Mouse (Mus musculus) MEL (cell line): ENCODE measurements at regions not wholly inside any gene's neighbourhood (a gene's known extent, or its start where the extent isn't known, plus 50 kb on each side); places are given as distances from the start of the nearest gene placed in this dataset.

Experiments
- DNase-seq: peaks from one replicate; pipeline ENCODE4 v3.0.0; 2011; ENCODE audit warnings: low read depth, low spot score
- H3K27ac ChIP-seq: 2 replicates; pipeline ENCODE4 v1.5.1; 2012; ENCODE audit warnings: low read depth, mild to moderate bottlenecking, control low read depth, low read length, moderate library complexity; ENCODE audit not compliant: control insufficient read depth
- H3K27me3 ChIP-seq, 2 experiments: fragments of 150-350 bp in 1 of 2; sonication (generic) in 1 of 2; 2 replicates each; pipeline ENCODE4 v1.6.1; 2012; ENCODE audit warnings: low read length in 2 of 2, mild to moderate bottlenecking in 2 of 2, improper control_type of control experiment in 1 of 2, moderate library complexity in 1 of 2; ENCODE audit not compliant: insufficient read depth in 2 of 2, control insufficient read depth in 1 of 2
- H3K36me3 ChIP-seq, 2 experiments: 2 replicates each; pipeline ENCODE4 v1.6.1; 2012 to 2014; ENCODE audit warnings: low read length in 2 of 2, improper control_type of control experiment in 1 of 2, inconsistent platforms in 1 of 2, mild to moderate bottlenecking in 1 of 2; ENCODE audit not compliant: insufficient read depth in 2 of 2, control insufficient read depth in 1 of 2
- H3K4me1 ChIP-seq, 2 experiments: fragments of 150-350 bp in 1 of 2; sonication (generic) in 1 of 2; 2 replicates each; pipeline ENCODE4 v1.6.1; 2012; ENCODE audit warnings: low read length in 2 of 2, improper control_type of control experiment in 1 of 2, mild to moderate bottlenecking in 1 of 2; ENCODE audit not compliant: insufficient read depth in 2 of 2, control insufficient read depth in 1 of 2
- H3K4me3 ChIP-seq, 2 experiments: fragments of 150-350 bp in 1 of 2; sonication (generic) in 1 of 2; 2 replicates each; pipeline ENCODE4 v1.5.1; 2012; ENCODE audit warnings: low read depth in 2 of 2, low read length in 2 of 2, mild to moderate bottlenecking in 2 of 2, moderate library complexity in 2 of 2, control low read depth in 1 of 2, improper control_type of control experiment in 1 of 2; ENCODE audit not compliant: control insufficient read depth in 1 of 2, insufficient read depth in 1 of 2
- H3K79me2 ChIP-seq: 2 replicates; pipeline ENCODE4 v1.6.1; 2012; ENCODE audit warnings: mild to moderate bottlenecking, low read length, moderate library complexity; ENCODE audit not compliant: control insufficient read depth, poor library complexity, insufficient read depth
- H3K9ac ChIP-seq: 2 replicates; pipeline ENCODE4 v1.6.1; 2012; ENCODE audit warnings: low read depth, mild to moderate bottlenecking, control low read depth, low read length, moderate library complexity; ENCODE audit not compliant: control insufficient read depth, poor library complexity, severe bottlenecking
- H3K9me3 ChIP-seq: fragments of 150-350 bp; sonication (generic); replicated peaks from 2 replicates; pipeline ENCODE4 v1.6.1; 2012; ENCODE audit warnings: mild to moderate bottlenecking, low read length, improper control_type of control experiment, moderate library complexity; ENCODE audit not compliant: insufficient read depth
- BHLHE40 ChIP-seq: IDR thresholded peaks from 2 replicates; pipeline ENCODE4 v1.6.1; 2012; ENCODE audit warnings: low read depth, mild to moderate bottlenecking, inconsistent platforms, low read length, improper control_type of control experiment, borderline replicate concordance
- CHD1 ChIP-seq: IDR thresholded peaks from 2 replicates; pipeline ENCODE4 v1.6.1; 2012; ENCODE audit warnings: low read depth, mild to moderate bottlenecking, inconsistent platforms, low read length, improper control_type of control experiment
- E2F4 ChIP-seq: IDR thresholded peaks from 2 replicates; pipeline ENCODE4 v1.6.1; 2011; ENCODE audit warnings: low read depth, low read length, improper control_type of control experiment, borderline replicate concordance
- ETS1 ChIP-seq: IDR thresholded peaks from 2 replicates; pipeline ENCODE4 v1.6.1; 2012; ENCODE audit warnings: low read depth, mild to moderate bottlenecking, inconsistent platforms, low read length, improper control_type of control experiment, moderate library complexity
- GATA1 ChIP-seq: IDR thresholded peaks from 2 replicates; pipeline ENCODE4 v1.6.1; 2011; ENCODE audit warnings: low read depth, low read length, improper control_type of control experiment
- JUND ChIP-seq: IDR thresholded peaks from 2 replicates; pipeline ENCODE4 v1.6.1; 2011; ENCODE audit warnings: low read depth, mild to moderate bottlenecking, improper control_type of control experiment, low read length
- KAT2A ChIP-seq: conservative IDR thresholded peaks from 2 replicates; pipeline ENCODE4 v1.6.1; 2012; ENCODE audit warnings: low read depth, low read length, improper control_type of control experiment, inconsistent platforms
- MAFK ChIP-seq: IDR thresholded peaks from 2 replicates; pipeline ENCODE4 v1.6.1; 2011; ENCODE audit warnings: low read depth, mild to moderate bottlenecking, low read length, improper control_type of control experiment, borderline replicate concordance
- MAX ChIP-seq: IDR thresholded peaks from 2 replicates; pipeline ENCODE4 v1.6.1; 2011; ENCODE audit warnings: low read length, improper control_type of control experiment
- MEF2A ChIP-seq: IDR thresholded peaks from 2 replicates; pipeline ENCODE4 v1.6.1; 2014; ENCODE audit warnings: low read depth, mild to moderate bottlenecking, inconsistent platforms, low read length, improper control_type of control experiment; ENCODE audit not compliant: poor library complexity, insufficient replicate concordance, severe bottlenecking; ENCODE audit errors: extremely low read depth
- MXI1 ChIP-seq: IDR thresholded peaks from 2 replicates; pipeline ENCODE4 v1.6.1; 2011; ENCODE audit warnings: mild to moderate bottlenecking, low read depth, low read length, improper control_type of control experiment
- MYC ChIP-seq: IDR thresholded peaks from 2 replicates; pipeline ENCODE4 v1.6.1; 2011; ENCODE audit warnings: low read depth, mild to moderate bottlenecking, low read length, improper control_type of control experiment, moderate library complexity
- NELFE ChIP-seq: IDR thresholded peaks from 2 replicates; pipeline ENCODE4 v1.6.1; 2011; ENCODE audit warnings: low read depth, low read length, improper control_type of control experiment
- POLR2A ChIP-seq, 2 experiments: IDR thresholded peaks; 2 replicates each; pipeline ENCODE4 v1.6.1; 2011 to 2012; ENCODE audit warnings: low read length in 2 of 2, mild to moderate bottlenecking in 2 of 2, control low read depth in 1 of 2, improper control_type of control experiment in 1 of 2, low read depth in 1 of 2, moderate library complexity in 1 of 2; ENCODE audit not compliant: control insufficient read depth in 1 of 2, insufficient read depth in 1 of 2, poor library complexity in 1 of 2
- RAD21 ChIP-seq: IDR thresholded peaks from 2 replicates; pipeline ENCODE4 v1.6.1; 2011; ENCODE audit warnings: mild to moderate bottlenecking, low read depth, low read length, improper control_type of control experiment
- RCOR1 ChIP-seq: IDR thresholded peaks from 2 replicates; pipeline ENCODE4 v1.6.1; 2012; ENCODE audit warnings: low read depth, mild to moderate bottlenecking, inconsistent platforms, low read length, improper control_type of control experiment
- TAL1 ChIP-seq: IDR thresholded peaks from 2 replicates; pipeline ENCODE4 v1.6.1; 2012; ENCODE audit warnings: mild to moderate bottlenecking, inconsistent platforms, low read length, moderate library complexity, mixed read lengths
- TBP ChIP-seq: IDR thresholded peaks from 2 replicates; pipeline ENCODE4 v1.8.0; 2011; ENCODE audit warnings: low read depth, low read length, improper control_type of control experiment
- UBTF ChIP-seq: IDR thresholded peaks from 2 replicates; pipeline ENCODE4 v1.6.1; 2012; ENCODE audit warnings: low read depth, mild to moderate bottlenecking, inconsistent platforms, low read length, improper control_type of control experiment, moderate library complexity, borderline replicate concordance; ENCODE audit not compliant: insufficient read depth
- USF1 ChIP-seq: IDR thresholded peaks from 2 replicates; pipeline ENCODE4 v1.6.1; 2014; ENCODE audit warnings: low read depth, mild to moderate bottlenecking, inconsistent platforms, low read length, improper control_type of control experiment, moderate library complexity
- USF2 ChIP-seq, 2 experiments: IDR thresholded peaks; 2 replicates each; pipeline ENCODE4 v1.6.1; 2011 to 2012; ENCODE audit warnings: improper control_type of control experiment in 2 of 2, low read length in 2 of 2, borderline replicate concordance in 1 of 2, inconsistent platforms in 1 of 2, low read depth in 1 of 2, mild to moderate bottlenecking in 1 of 2; ENCODE audit not compliant: insufficient read depth in 1 of 2
- ZC3H11A ChIP-seq: IDR thresholded peaks from 2 replicates; pipeline ENCODE4 v1.6.1; 2012; ENCODE audit warnings: low read depth, mild to moderate bottlenecking, inconsistent platforms, low read length, improper control_type of control experiment
- ZMIZ1 ChIP-seq: IDR thresholded peaks from 2 replicates; pipeline ENCODE4 v1.6.1; 2012; ENCODE audit warnings: low read depth, mild to moderate bottlenecking, inconsistent platforms, low read length, improper control_type of control experiment, moderate library complexity
- ZNF384 ChIP-seq: IDR thresholded peaks from 2 replicates; pipeline ENCODE4 v1.6.1; 2012; ENCODE audit warnings: low read depth, mild to moderate bottlenecking, inconsistent platforms, low read length, improper control_type of control experiment

- TF ChIP-seq MYC (no peak), NELFE (no peak), BHLHE40 (no peak), GATA1 (no peak)
- TF ChIP-seq, all 39 proteins: peak for 0
Observed at GRCm38 (mm10) chr10:14211926-14212325, 246.1 kb downstream of the Hivep2 start (continued).

- no peak overlapping the region for H3K4me3 ChIP-seq
- H3K9ac ChIP-seq: no peak overlapping the region
- H3K27ac ChIP-seq: no peak overlapping the region
- H3K36me3 ChIP-seq: no peaks in the 10 kb centered on the region
- TF ChIP-seq TBP (no peak), KAT2A (no peak), USF1 (no peak), POLR2A (IDR thresholded peaks at IDR 0.05; ENCODE audit: control insufficient read depth in 1 of 2, insufficient read depth in 1 of 2, low read depth in 1 of 2, low read length in 2 of 2, poor library complexity in 1 of 2) (no peak), MEF2A (no peak), RCOR1 (no peak), MAX (no peak), UBTF (no peak), USF2 (IDR thresholded peaks at IDR 0.05; ENCODE audit: borderline replicate concordance in 1 of 2, insufficient read depth in 1 of 2, low read depth in 1 of 2, low read length in 2 of 2) (no peak), ZMIZ1 (no peak), ZC3H11A (no peak), GATA1 (no peak), ZNF384 (no peak), NELFE (no peak), MYC (no peak)
- no peaks in the 10 kb centered on the region for H3K79me2 ChIP-seq
- DNase-seq: no peak
- H3K27me3 ChIP-seq: no peaks in the 10 kb centered on the region
- no peaks in the 10 kb centered on the region for H3K4me1 ChIP-seq
- H3K9me3 ChIP-seq: no peaks in the 10 kb centered on the region
Observed at GRCm38 (mm10) chr10:14211481-14211880, 245.6 kb downstream of the Hivep2 start.

- Histone ChIP-seq H3K27me3 (no peaks in the 10 kb centered on the region), H3K36me3 (no peaks in the 10 kb centered on the region), H3K4me3 (no peak overlapping the region), H3K79me2 (no peaks in the 10 kb centered on the region), H3K4me1 (no peaks in the 10 kb centered on the region), H3K9ac (no peak overlapping the region), H3K9me3 (no peaks in the 10 kb centered on the region), H3K27ac (no peak overlapping the region)
- no peak for DNase-seq
- TF ChIP-seq MXI1 (no peak), E2F4 (no peak), CHD1 (no peak), GATA1 (no peak), POLR2A (IDR thresholded peaks at IDR 0.05; ENCODE audit: control insufficient read depth in 1 of 2, insufficient read depth in 1 of 2, low read depth in 1 of 2, low read length in 2 of 2, poor library complexity in 1 of 2) (no peak), USF2 (IDR thresholded peaks at IDR 0.05; ENCODE audit: borderline replicate concordance in 1 of 2, insufficient read depth in 1 of 2, low read depth in 1 of 2, low read length in 2 of 2) (no peak), KAT2A (no peak), TAL1 (no peak), ETS1 (no peak), RAD21 (no peak), JUND (no peak), MAFK (no peak)
Observed at GRCm38 (mm10) chr10:14210445-14210844, 244.6 kb downstream of the Hivep2 start.
